Mouse (Mus musculus) C2C12 (cell line): Measurements from ENCODE around the gene Lmo1.

Experiments
- CTCF ChIP-seq: IDR thresholded peaks from one replicate; pipeline ENCODE4 v1.5.1; 2011; ENCODE audit not compliant: control insufficient read depth, insufficient read depth, insufficient read length
- MYOD1 ChIP-seq: IDR thresholded peaks from one replicate; pipeline ENCODE4 v1.6.1; 2011; ENCODE audit warnings: low read depth; ENCODE audit not compliant: control insufficient read depth, insufficient read length
- MYOG ChIP-seq: IDR thresholded peaks from one replicate; pipeline ENCODE4 v1.6.1; 2011; ENCODE audit not compliant: control insufficient read depth, insufficient read length; ENCODE audit errors: extremely low read depth
- USF1 ChIP-seq: IDR thresholded peaks from one replicate; pipeline ENCODE4 v1.6.1; 2011; ENCODE audit warnings: low read depth, mild to moderate bottlenecking, control low read depth, moderate library complexity

GRCm38 (mm10) chr7:109114950-109115349 lies 60.1 kb downstream of the Lmo1 start:
- TF ChIP-seq USF1: no peak
- TF ChIP-seq CTCF: no peak
- TF ChIP-seq MYOG: no peak
- TF ChIP-seq MYOD1: no peak
